Mouse (Mus musculus) C2C12 (cell line): ENCODE measurements at regions not wholly inside any gene's neighbourhood (a gene's known extent, or its start where the extent isn't known, plus 50 kb on each side); places are given as distances from the start of the nearest gene placed in this dataset.

Experiments
- CTCF ChIP-seq: IDR thresholded peaks from one replicate; pipeline ENCODE4 v1.5.1; 2011; ENCODE audit not compliant: control insufficient read depth, insufficient read depth, insufficient read length
- MYOD1 ChIP-seq: IDR thresholded peaks from one replicate; pipeline ENCODE4 v1.6.1; 2011; ENCODE audit warnings: low read depth; ENCODE audit not compliant: control insufficient read depth, insufficient read length
- MYOG ChIP-seq: IDR thresholded peaks from one replicate; pipeline ENCODE4 v1.6.1; 2011; ENCODE audit not compliant: control insufficient read depth, insufficient read length; ENCODE audit errors: extremely low read depth
- USF1 ChIP-seq: IDR thresholded peaks from one replicate; pipeline ENCODE4 v1.6.1; 2011; ENCODE audit warnings: low read depth, mild to moderate bottlenecking, control low read depth, moderate library complexity

DNA sequence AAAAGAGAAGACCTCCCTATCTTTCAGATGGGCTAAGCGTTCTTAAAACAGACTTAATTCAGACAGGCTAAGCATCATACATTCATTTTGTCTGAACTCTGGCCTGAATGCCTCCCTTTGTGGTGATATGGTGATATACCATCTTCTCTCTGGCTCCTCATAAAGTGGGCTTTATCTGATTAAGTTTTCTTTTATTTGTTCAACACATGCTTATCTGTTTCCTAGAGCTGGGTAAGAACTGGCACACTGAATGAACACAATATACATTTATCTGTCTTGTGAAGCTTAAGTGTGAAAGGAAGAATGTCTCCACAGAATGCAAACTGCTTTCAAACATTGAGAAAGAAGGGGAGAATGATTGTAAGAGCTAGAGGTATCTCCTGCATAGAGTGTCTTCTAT lies 160.7 kb upstream of the P2ry1 start:
- TF ChIP-seq CTCF (no peak), MYOD1 (no peak), MYOG (no peak), USF1 (no peak)
